Mouse (Mus musculus) neutrophil, adult 59 days (primary cell): ENCODE measurements around the gene Krt80. TPM values are rescaled to one million over a fixed set of nuclear protein-coding genes. Genes with fewer than 3 reads are reported as not detected.

ENCODE experiments used
- total RNA-seq, 2 experiments: library from RNA; stranded (reverse); gene quantifications; 1 replicate in 1 of 2; 2 replicates in 1 of 2; pipeline ENCODE4 v1.2.4; 2023

The Krt80 gene
- 10 to 100 TPM; 24.2 to 32.4 TPM for total RNA-seq

DNA sequence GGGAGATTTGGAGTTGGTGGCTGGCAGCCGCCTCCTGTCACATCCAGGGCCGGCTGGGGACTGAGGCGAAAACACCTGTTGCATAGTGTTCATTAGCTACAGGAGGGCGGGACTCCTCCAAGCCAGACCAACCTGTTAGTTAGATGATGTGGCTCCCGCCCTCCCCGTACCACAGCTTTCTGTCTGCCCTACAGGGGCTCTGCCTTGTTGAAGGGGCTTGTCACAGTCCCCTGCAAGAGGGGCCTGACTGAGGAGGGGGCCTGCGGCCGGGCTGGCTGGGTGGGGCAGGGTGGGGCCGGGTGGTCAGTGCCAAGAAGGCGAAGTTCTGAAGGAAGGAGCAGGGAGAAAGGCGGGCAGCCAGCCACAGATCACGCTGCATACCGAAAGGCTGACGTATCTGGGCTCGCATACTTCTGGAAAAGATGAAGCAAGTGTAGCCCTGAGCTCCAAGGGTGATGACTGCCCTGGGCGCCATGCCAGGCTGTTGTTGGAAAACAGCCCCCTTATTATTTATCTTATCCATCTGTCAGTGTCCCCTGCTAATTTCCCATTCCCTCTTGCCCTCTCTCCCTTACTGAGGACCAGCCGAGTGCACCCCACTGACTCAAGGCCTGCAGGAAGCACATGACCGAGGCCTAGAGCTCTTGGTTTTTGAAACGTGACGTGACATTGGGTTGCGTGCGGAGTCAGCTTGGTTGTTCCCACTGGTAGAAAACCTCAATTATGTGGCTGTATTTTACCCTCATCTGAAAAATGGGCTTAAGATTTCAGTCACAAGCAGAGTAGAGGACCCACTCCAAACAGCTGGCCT is at the start of gene Krt80:
Gene Krt80 (minus strand): TSS at position 62 of the 811 bp plus-strand sequence.

GRCm38 (mm10) chr15:101410775-101411174 is 40.8 kb upstream of the Krt80 start, which contains the start of gene Krt7:
Gene Krt7 (plus strand): TSS chr15:101411043.

Other genes with a start within 250 kb of the Krt80 start
- 10 to 100 TPM; 48.6 to 64.1 TPM for gene Acvrl1, start 241.6 kb downstream of the Krt80 start, total RNA-seq
- 10 to 100 TPM; 16.0 to 16.4 TPM for gene Acvr1b, start 196.1 kb downstream of the Krt80 start, total RNA-seq
- gene Grasp, start 146.0 kb downstream of the Krt80 start, total RNA-seq, result 1 to 10 TPM; 1.3 to 2.9 TPM
- gene Nr4a1, start 115.9 kb downstream of the Krt80 start, total RNA-seq, result 100 to 1,000 TPM; 104 to 130 TPM
- 10 to 100 TPM; 54.9 to 57.1 TPM for gene Atg101, start 85.9 kb downstream of the Krt80 start, total RNA-seq
- gene 6030408B16Rik, start 77.0 kb downstream of the Krt80 start, total RNA-seq, result under 1 TPM; 0.24 to 0.31 TPM
- gene Krt7, start 40.9 kb upstream of the Krt80 start, total RNA-seq, result 1 to 10 TPM; 3.9 to 4.6 TPM
- gene Krt87, start 68.6 kb upstream of the Krt80 start, total RNA-seq, result not detected
- gene Krt88, start 77.6 kb upstream of the Krt80 start, total RNA-seq, result not detected
- gene Krt81, start 93.6 kb upstream of the Krt80 start, total RNA-seq, result 1 to 10 TPM; 1.5 to 2.8 TPM
- 1 to 10 TPM; 6.0 to 6.8 TPM for gene Krt86, start 103.3 kb upstream of the Krt80 start, total RNA-seq
- 10 to 100 TPM; 27.0 to 28.1 TPM for gene Krt83, start 121.3 kb upstream of the Krt80 start, total RNA-seq
- gene Gm49425, start 147.1 kb upstream of the Krt80 start, total RNA-seq, result not detected
- gene Krt84, start 162.7 kb upstream of the Krt80 start, total RNA-seq, result not detected
- gene Krt82, start 180.5 kb upstream of the Krt80 start, total RNA-seq, result not detected
- not detected for gene Krt90, start 192.8 kb upstream of the Krt80 start, total RNA-seq
- under 1 TPM; 0.73 to 0.76 TPM for gene Krt75, start 203.7 kb upstream of the Krt80 start, total RNA-seq